Mouse (Mus musculus) stomach, embryonic 14.5 days (tissue): ENCODE measurements around the gene Krt9. TPM values are rescaled to one million over a fixed set of nuclear protein-coding genes. Genes with fewer than 3 reads are reported as not detected.
A peak's percentile ranks its signal among the peaks of the same experiment; 100 is the strongest.

Experiments used
- ATAC-seq: fragments of 200-750 bp; cut with Nextera tagmentation; 2 replicates; pipeline ENCODE4 v1.8.0; 2017; ENCODE audit warnings: low read depth, moderate TSS enrichment; ENCODE audit not compliant: insufficient number of reproducible peaks, insufficient read depth, low FRiP score
- H3K27ac ChIP-seq: fragments of 300-500 bp; sonication (generic); 2 replicates; pipeline ENCODE4 v1.5.1; 2014; ENCODE audit warnings: mild to moderate bottlenecking, low read length, moderate library complexity, mixed read lengths
- H3K27me3 ChIP-seq: fragments of 300-500 bp; sonication (generic); 2 replicates; pipeline ENCODE4 v1.6.1; 2014; ENCODE audit warnings: low read length, control low read depth, mixed read lengths; ENCODE audit not compliant: control insufficient read depth, insufficient read depth
- H3K36me3 ChIP-seq: fragments of 300-500 bp; sonication (generic); 2 replicates; pipeline ENCODE4 v1.6.1; 2014; ENCODE audit warnings: mild to moderate bottlenecking, control low read depth, low read length, moderate library complexity, mixed read lengths; ENCODE audit not compliant: control insufficient read depth, insufficient read depth
- H3K4me1 ChIP-seq: fragments of 300-500 bp; sonication (generic); 2 replicates; pipeline ENCODE4 v1.6.1; 2014; ENCODE audit warnings: low read length, control low read depth, mixed read lengths; ENCODE audit not compliant: control insufficient read depth, insufficient read depth
- H3K4me2 ChIP-seq: fragments of 300-500 bp; sonication (generic); replicated peaks from 2 replicates; pipeline ENCODE4 v1.6.1; 2014; ENCODE audit warnings: low read depth, low read length, control low read depth
- H3K4me3 ChIP-seq: fragments of 300-500 bp; sonication (generic); 2 replicates; pipeline ENCODE4 v1.5.1; 2014; ENCODE audit warnings: low read depth, low read length, control low read depth
- H3K9ac ChIP-seq: fragments of 300-500 bp; sonication (generic); replicated peaks from 2 replicates; pipeline ENCODE4 v1.6.1; 2014; ENCODE audit warnings: low read depth, mild to moderate bottlenecking, control low read depth, low read length, moderate library complexity, mixed read lengths
- H3K9me3 ChIP-seq: fragments of 300-500 bp; sonication (generic); 2 replicates; pipeline ENCODE4 v1.6.1; 2016; ENCODE audit warnings: low read depth, low read length, control low read depth; ENCODE audit not compliant: control insufficient read depth
- WGBS: fragments of 180-500 bp; shearing (Covaris S2); extraction: QIAGEN DNeasy Blood & Tissue Kit; methylation state at CpG from one replicate; pipeline ENCODE4 v1.1.7; 2014; 5-methylcytosine and 5-hydroxymethylcytosine counted together
- polyA plus RNA-seq: library from polyadenylated mRNA; unstranded; fragments of >200 nt; fragmentation: Nextera tagmentation; extraction: Ambion mirVana; gene quantifications from 2 replicates; pipeline ENCODE4 v1.2.1, GENCODE M21; 2014

Krt9 gene
- polyA plus RNA-seq, 1 experiment from 2014 or later, result not detected

GRCm38 (mm10) chr11:100168071-100168470 lies 25.0 kb downstream of the Krt9 start:
- peak; percentile 77 for ATAC-seq
- 49% methylated on average over 8 of the region's 8 CpGs for WGBS
- Histone ChIP-seq H3K4me1 (peaks cover 4% of the 10 kb centered on the region), H3K36me3 (no peaks in the 10 kb centered on the region), H3K27ac (peak overlapping the region; percentile 75), H3K4me2 (no peak overlapping the region), H3K9ac (no peak overlapping the region), H3K9me3 (no peaks in the 10 kb centered on the region), H3K27me3 (no peaks in the 10 kb centered on the region), H3K4me3 (no peak overlapping the region)

- no peak overlapping the region for H3K4me2 ChIP-seq
- WGBS, result 36% methylated on average over 7 of the region's 7 CpGs
- no peak for ATAC-seq
- no peaks in the 10 kb centered on the region for H3K27me3 ChIP-seq
- H3K36me3 ChIP-seq, result no peaks in the 10 kb centered on the region
- H3K27ac ChIP-seq, result 0 out of 2 replicates have a peak overlapping the region, but pooled peaks have one; percentile 35
- no peaks in the 10 kb centered on the region for H3K9me3 ChIP-seq
- H3K4me1 ChIP-seq, result peaks cover 4% of the 10 kb centered on the region
- H3K4me3 ChIP-seq, result no peak overlapping the region
- no peak overlapping the region for H3K9ac ChIP-seq
These were observed 28.7 kb downstream of the Krt9 start for GRCm38 (mm10) chr11:100164392-100164791.

GRCm38 (mm10) chr11:100157908-100158477 lies 35.1 kb downstream of the Krt9 start:
- Histone ChIP-seq H3K4me3 (no peak overlapping the region), H3K27ac (peak overlapping the region; percentile 75), H3K36me3 (no peaks in the 10 kb centered on the region), H3K9me3 (no peaks in the 10 kb centered on the region), H3K27me3 (no peaks in the 10 kb centered on the region), H3K4me2 (no peak overlapping the region), H3K4me1 (peaks cover 8% of the 10 kb centered on the region; the same call in 1 of the 2 replicates), H3K9ac (no peak overlapping the region)
- ATAC-seq, result peak; percentile 69; the same call in 1 of the 2 replicates
- WGBS, result 49% methylated on average over 6 of the region's 6 CpGs

GRCm38 (mm10) chr11:100157331-100157730 lies 35.7 kb downstream of the Krt9 start:
- Histone ChIP-seq H3K4me2 (no peak overlapping the region), H3K4me3 (no peak overlapping the region), H3K9me3 (no peaks in the 10 kb centered on the region), H3K27me3 (no peaks in the 10 kb centered on the region), H3K27ac (peak overlapping the region; percentile 57), H3K4me1 (peaks cover 8% of the 10 kb centered on the region; the same call in 1 of the 2 replicates), H3K9ac (no peak overlapping the region), H3K36me3 (no peaks in the 10 kb centered on the region)
- WGBS, result 65% methylated on average over 3 of the region's 3 CpGs
- no peak for ATAC-seq

DNA sequence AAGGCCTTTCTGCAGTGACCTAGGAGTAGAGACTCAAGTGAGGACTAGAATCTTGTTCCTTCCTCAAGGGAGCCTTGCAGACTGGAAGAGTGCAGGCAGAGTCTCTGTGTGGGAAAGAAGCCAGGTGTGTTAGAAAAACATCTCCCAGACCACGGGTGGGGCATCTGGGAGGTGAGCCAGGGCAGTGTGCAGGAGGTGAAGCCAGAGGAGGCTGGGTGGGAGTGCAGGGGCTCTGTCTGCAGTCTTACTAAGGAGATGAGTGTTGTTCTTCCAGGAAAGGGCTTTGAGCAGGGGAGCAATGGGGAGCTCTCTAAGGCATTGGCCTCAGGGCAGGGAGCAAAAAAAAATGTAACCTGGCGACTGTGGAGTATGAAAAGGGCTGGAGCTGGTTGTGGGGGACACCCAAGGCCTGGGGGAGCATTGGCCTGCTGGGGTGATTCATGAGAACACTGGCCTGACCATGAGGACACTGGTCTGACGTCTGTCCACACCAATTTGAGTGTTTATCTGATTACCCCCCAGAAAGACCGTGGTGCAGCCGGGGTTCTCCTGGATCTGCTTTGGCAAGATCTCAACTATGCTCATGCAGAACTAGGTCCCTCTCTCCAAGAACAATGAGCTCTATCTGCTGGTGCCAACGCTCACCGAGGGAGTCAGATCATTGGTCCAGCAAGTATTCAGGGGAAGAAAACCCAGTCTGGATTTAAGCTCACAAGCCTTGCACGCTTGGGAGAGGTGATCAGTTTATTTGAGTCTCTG lies 37.4 kb downstream of the Krt9 start:
- no peak overlapping the region for H3K4me3 ChIP-seq
- H3K4me2 ChIP-seq, result no peak overlapping the region
- no peak overlapping the region for H3K9ac ChIP-seq
- H3K27me3 ChIP-seq, result no peaks in the 10 kb centered on the region
- H3K36me3 ChIP-seq, result no peaks in the 10 kb centered on the region
- H3K9me3 ChIP-seq, result no peaks in the 10 kb centered on the region
- H3K27ac ChIP-seq, result peak overlapping the region; percentile 3; the same call in 1 of the 2 replicates
- peaks cover 8% of the 10 kb centered on the region; the same call in 1 of the 2 replicates for H3K4me1 ChIP-seq
- no peak for ATAC-seq
- WGBS, result 62% methylated on average over 8 of the region's 8 CpGs

- Histone ChIP-seq H3K9ac (no peak within 1 kb of the TSS), H3K36me3 (no peaks in the 10 kb centered on the region), H3K9me3 (no peaks in the 10 kb centered on the region), H3K27ac (peak within 1 kb of the TSS; percentile 29; the same call in 1 of the 2 replicates), H3K4me1 (no peaks in the 10 kb centered on the region), H3K4me2 (no peak within 1 kb of the TSS), H3K27me3 (0 out of 2 replicates have a peak, but pooled peaks cover 7% of the 10 kb centered on the region), H3K4me3 (no peak within 1 kb of the TSS)
- WGBS, result 46% methylated on average over 9 of the region's 9 CpGs
- no peak for ATAC-seq
These were observed 44.3 kb downstream of the Krt9 start, which contains the start of gene Krt19 for GRCm38 (mm10) chr11:100148615-100149330. TSS of gene Krt19 (minus strand) at chr11:100148665.

DNA sequence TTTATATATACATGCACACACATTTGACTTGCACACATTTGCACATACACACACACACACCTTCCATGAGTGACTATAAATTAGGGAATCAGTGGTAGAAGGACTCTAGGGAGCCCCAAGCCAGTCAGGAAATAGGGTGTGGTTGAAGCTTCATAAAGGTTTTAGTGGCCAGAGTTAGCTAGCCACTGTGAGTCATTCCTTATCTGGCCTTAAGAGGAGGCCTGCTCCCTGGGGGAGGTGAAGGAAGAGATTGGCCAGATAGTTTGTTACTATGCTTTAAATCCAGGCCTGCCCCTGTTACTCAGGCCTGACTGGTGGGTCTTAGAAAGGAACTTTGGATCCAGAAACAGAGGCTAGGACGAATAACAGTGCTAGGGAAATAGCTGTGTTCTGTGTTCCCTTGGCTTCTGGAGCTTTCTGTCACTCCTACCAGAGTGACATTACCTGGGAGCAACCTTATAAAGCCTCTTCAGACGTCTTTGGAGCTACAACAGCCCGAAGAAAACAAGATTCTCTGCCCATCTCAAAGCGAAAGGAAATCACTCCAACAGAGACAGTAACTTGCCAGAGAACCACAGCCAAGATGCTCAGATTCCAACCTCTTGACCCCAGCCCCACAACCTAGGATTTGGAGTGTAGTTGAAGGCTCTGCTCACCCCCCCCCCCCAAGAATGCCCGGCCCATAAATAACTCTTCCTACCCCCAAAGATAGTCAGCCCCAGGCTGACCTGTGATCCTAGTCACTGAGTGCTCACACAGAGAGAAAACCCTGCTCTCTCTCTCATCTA lies 45.3 kb downstream of the Krt9 start:
- WGBS, result 46% methylated on average over 5 of the region's 5 CpGs
- H3K4me2 ChIP-seq, result no peak overlapping the region
- H3K4me1 ChIP-seq, result no peaks in the 10 kb centered on the region
- no peak overlapping the region for H3K4me3 ChIP-seq
- no peak for ATAC-seq
- no peaks in the 10 kb centered on the region for H3K9me3 ChIP-seq
- 0 out of 2 replicates have a peak, but pooled peaks cover 7% of the 10 kb centered on the region for H3K27me3 ChIP-seq
- no peak overlapping the region for H3K9ac ChIP-seq
- peak overlapping the region; percentile 29; the same call in 1 of the 2 replicates for H3K27ac ChIP-seq
- H3K36me3 ChIP-seq, result no peaks in the 10 kb centered on the region
